Mouse (Mus musculus) olfactory bulb, adult 2 months (tissue): Measurements from ENCODE around the gene Ucp2.

ENCODE experiments used
- CTCF ChIP-seq: fragments of 200-500 bp; IDR thresholded peaks from 2 replicates; pipeline ENCODE4 v1.5.1; 2012; ENCODE audit warnings: low read depth, mild to moderate bottlenecking, low read length, moderate library complexity; ENCODE audit not compliant: insufficient read depth
- POLR2A ChIP-seq: fragments of 200-500 bp; IDR thresholded peaks from 2 replicates; pipeline ENCODE4 v1.6.1; 2012; ENCODE audit warnings: mild to moderate bottlenecking, low read depth, low read length, moderate library complexity; ENCODE audit not compliant: insufficient read depth

DNA sequence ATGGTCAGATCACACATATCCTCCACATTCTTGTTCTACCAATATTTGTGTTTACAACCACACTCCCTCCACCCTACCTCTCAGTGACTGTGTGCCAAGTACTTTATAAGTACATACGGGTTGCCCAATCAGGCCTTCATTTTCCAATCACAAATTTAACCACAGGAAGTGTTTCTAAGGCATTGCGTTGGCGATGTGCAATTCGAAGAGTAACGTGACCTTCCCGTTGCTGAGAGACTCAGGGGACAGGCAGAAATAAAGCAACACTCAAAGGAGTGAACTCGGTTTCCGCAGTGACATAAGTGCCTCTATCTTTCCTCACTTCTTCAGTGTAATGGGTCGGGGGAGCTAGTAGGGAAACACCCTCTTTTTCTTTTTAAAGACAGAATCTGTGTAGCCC is 46.4 kb downstream of the Ucp2 start:
- TF ChIP-seq CTCF (no peak), POLR2A (no peak)
